Mouse (Mus musculus) fat pad, adult 2 months (tissue): ENCODE measurements at regions not wholly inside any gene's neighbourhood (a gene's known extent, or its start where the extent isn't known, plus 50 kb on each side); places are given as distances from the start of the nearest gene placed in this dataset.

ENCODE experiments used
- DNase-seq: peaks from one replicate; pipeline ENCODE4 v3.0.0-alpha.2; 2011; ENCODE audit warnings: low read depth, low spot score; ENCODE audit errors: extremely low read depth

GRCm38 (mm10) chr17:82731561-82731960, 483.5 kb upstream of the Pkdcc start:
- DNase-seq: no peak

GRCm38 (mm10) chr17:82742445-82742844, 472.6 kb upstream of the Pkdcc start:
- DNase-seq: no peak

- no peak for DNase-seq
Observed at GRCm38 (mm10) chr17:82757400-82757799, 457.7 kb upstream of the Pkdcc start.

GRCm38 (mm10) chr17:82779096-82779495, 436.0 kb upstream of the Pkdcc start:
- no peak for DNase-seq

GRCm38 (mm10) chr17:82822129-82822528, 393.0 kb upstream of the Pkdcc start:
- DNase-seq: no peak

GRCm38 (mm10) chr17:82824057-82824456, 391.0 kb upstream of the Pkdcc start:
- no peak for DNase-seq

GRCm38 (mm10) chr17:82824619-82825018, 390.5 kb upstream of the Pkdcc start:
- DNase-seq: no peak

- DNase-seq: no peak
Observed at GRCm38 (mm10) chr17:82827170-82827569, 387.9 kb upstream of the Pkdcc start.

- no peak for DNase-seq
Observed at GRCm38 (mm10) chr17:82827841-82828240, 387.3 kb upstream of the Pkdcc start.

GRCm38 (mm10) chr17:82828434-82828997, 386.6 kb upstream of the Pkdcc start:
- DNase-seq: no peak

GRCm38 (mm10) chr17:82829415-82829814, 385.7 kb upstream of the Pkdcc start:
- no peak for DNase-seq

GRCm38 (mm10) chr17:82834177-82834576, 380.9 kb upstream of the Pkdcc start:
- no peak for DNase-seq

- DNase-seq: no peak
Observed at GRCm38 (mm10) chr17:82836115-82836514, 379.0 kb upstream of the Pkdcc start.

- no peak for DNase-seq
Observed at GRCm38 (mm10) chr17:82846776-82847494, 368.2 kb upstream of the Pkdcc start.

- DNase-seq: no peak
Observed at GRCm38 (mm10) chr17:82857199-82858147, 357.6 kb upstream of the Pkdcc start.

- DNase-seq: no peak
Observed at GRCm38 (mm10) chr17:82860391-82860790, 354.7 kb upstream of the Pkdcc start.

GRCm38 (mm10) chr17:82860966-82861365, 354.1 kb upstream of the Pkdcc start:
- DNase-seq: no peak

GRCm38 (mm10) chr17:82877131-82877530, 338.0 kb upstream of the Pkdcc start:
- DNase-seq: no peak

- DNase-seq: no peak
Observed at GRCm38 (mm10) chr17:82900602-82901001, 314.5 kb upstream of the Pkdcc start.

- no peak for DNase-seq
Observed at GRCm38 (mm10) chr17:82901098-82901891, 313.8 kb upstream of the Pkdcc start.

- no peak for DNase-seq
Observed at GRCm38 (mm10) chr17:82904961-82905360, 310.1 kb upstream of the Pkdcc start.
